8 mouse cellular contexts compared by ENCODE assay signal in the genomic region with DNA sequence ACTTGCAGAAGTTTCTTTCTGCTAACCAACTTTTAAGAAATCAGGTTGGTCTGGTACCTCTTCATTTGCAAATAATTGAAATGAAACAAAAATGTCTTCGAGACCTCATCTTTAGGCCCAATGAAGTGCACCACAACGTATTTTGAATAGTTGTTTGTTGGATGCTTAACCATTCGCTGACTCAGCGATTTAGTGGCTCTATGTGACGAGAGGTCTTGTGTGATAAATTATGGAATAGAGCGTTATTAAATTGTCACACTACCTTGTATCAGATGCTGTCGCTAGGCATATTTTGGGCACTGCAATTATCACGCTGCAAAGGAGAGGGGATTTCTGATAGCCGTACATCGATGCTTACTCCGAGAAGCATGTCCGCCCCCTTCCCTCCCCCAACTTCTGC.
DNase-seq lines count a peak whose midpoint lies in the region; ATAC-seq and TF ChIP-seq lines count a peak whose summit lies in the region.

No protein-coding gene starts in this region.

- H3K4me3 ChIP-seq in lung, postnatal 0 days (ENCODE audit: low read depth, low read length), result no peak overlapping the region
- peak overlapping the region; percentile 37 for H3K4me3 ChIP-seq in liver, embryonic 13.5 days (replicated peaks)

- H3K9me3 ChIP-seq in lung, postnatal 0 days (ENCODE audit: low read length), result no peaks in the 10 kb centered on the region
- H3K9me3 ChIP-seq in liver, embryonic 13.5 days (replicated peaks), result no peaks in the 10 kb centered on the region

- H3K36me3 ChIP-seq in lung, postnatal 0 days (ENCODE audit: insufficient read depth, low read length), result no peaks in the 10 kb centered on the region
- no peaks in the 10 kb centered on the region for H3K36me3 ChIP-seq in liver, embryonic 13.5 days

- no peak for TF ChIP-seq EP300 in lung, postnatal 0 days (IDR thresholded peaks at IDR 0.05)

- no peaks in the 10 kb centered on the region for H3K4me1 ChIP-seq in lung, postnatal 0 days (ENCODE audit: insufficient read depth, low read depth, low read length)
- no peaks in the 10 kb centered on the region for H3K4me1 ChIP-seq in liver, embryonic 13.5 days (replicated peaks)

- TF ChIP-seq CTCF in lung, postnatal 0 days (IDR thresholded peaks at IDR 0.05), result no peak

- WGBS in lung, postnatal 0 days, result 27% methylated on average over 12 of the region's 12 CpGs
- 22% methylated on average over 12 of the region's 12 CpGs for WGBS in liver, embryonic 13.5 days (ENCODE audit: insufficient replicate concordance)

- H3K27ac ChIP-seq in lung, postnatal 0 days (ENCODE audit: low read length), result no peak overlapping the region
- H3K27ac ChIP-seq in liver, embryonic 13.5 days, result no peak overlapping the region

- ATAC-seq in lung, postnatal 0 days, result no peak
- no peak for ATAC-seq in liver, embryonic 13.5 days (ENCODE audit: low read depth)

- peak; percentile 5 to 7 for DNase-seq in cerebellum, postnatal 14 days
- DNase-seq in cerebellum, adult 11 months, result no peak
- DNase-seq in lung, postnatal 0 days (ENCODE audit: low spot score), result no peak
- no peak for DNase-seq in lung, postnatal 25 days (ENCODE audit: low spot score)
- DNase-seq in liver, embryonic 13.5 days, result no peak
- no peak for DNase-seq in urinary bladder, adult 2 months (ENCODE audit: low spot score)
- no peak for DNase-seq in urinary bladder, postnatal 14 days (ENCODE audit: low spot score)
- no peak for DNase-seq in left cerebral cortex, postnatal 25 days (ENCODE audit: low spot score in 2 of 2)

- H3K27me3 ChIP-seq in lung, postnatal 0 days (replicated peaks; ENCODE audit: insufficient read depth, low read length), result no peaks in the 10 kb centered on the region
- no peaks in the 10 kb centered on the region; the same call in 1 of the 2 replicates for H3K27me3 ChIP-seq in liver, embryonic 13.5 days

- H3K9ac ChIP-seq in lung, postnatal 0 days (replicated peaks; ENCODE audit: low read depth), result no peak overlapping the region
- H3K9ac ChIP-seq in liver, embryonic 13.5 days, result no peak overlapping the region

- intact Hi-C loops in left cerebral cortex, postnatal 25 days (cut with DNase I), result loop anchor here (1.0 kb wide), 1 partner anchor 982 kb away; no protein-coding TSS in a partner anchor

- H3K4me2 ChIP-seq in lung, postnatal 0 days (replicated peaks; ENCODE audit: low read depth, low read length), result peak overlapping the region; percentile 27; the same call in 1 of the 2 replicates
- H3K4me2 ChIP-seq in liver, embryonic 13.5 days, result peak overlapping the region; percentile 51

Comparison
In these comparisons a context has a peak if more than half of its experiments do, and no peak if none do; other contexts are left out.
1. DNase-seq: peak in cerebellum, postnatal 14 days (2 of 2); none in cerebellum, adult 11 months (single experiment), lung, postnatal 0 days (single experiment), lung, postnatal 25 days (single experiment), liver, embryonic 13.5 days (single experiment), urinary bladder, adult 2 months (single experiment), urinary bladder, postnatal 14 days (single experiment) and left cerebral cortex, postnatal 25 days (0 of 2).